Mouse (Mus musculus) stomach, embryonic 16.5 days (tissue): ENCODE data around the gene D11Wsu47e. TPM values are rescaled to one million over a fixed set of nuclear protein-coding genes. Genes with fewer than 3 reads are reported as not detected.
A peak's percentile ranks its signal among the peaks of the same experiment; 100 is the strongest.

Source experiments
- ATAC-seq: fragments of 200-750 bp; cut with Nextera tagmentation; 2 replicates; pipeline ENCODE4 v1.8.0; 2017; ENCODE audit warnings: moderate number of reproducible peaks, moderate TSS enrichment; ENCODE audit not compliant: insufficient read depth, low FRiP score
- H3K27ac ChIP-seq: fragments of 300-500 bp; sonication (generic); 2 replicates; pipeline ENCODE4 v1.5.1; 2014; ENCODE audit warnings: low read length
- H3K27me3 ChIP-seq: fragments of 300-500 bp; sonication (generic); 2 replicates; pipeline ENCODE4 v1.6.1; 2014; ENCODE audit warnings: low read length, control low read depth, mixed read lengths; ENCODE audit not compliant: control insufficient read depth, insufficient read depth
- H3K36me3 ChIP-seq: fragments of 300-500 bp; sonication (generic); 2 replicates; pipeline ENCODE4 v1.6.1; 2014; ENCODE audit warnings: low read length; ENCODE audit not compliant: control insufficient read depth, insufficient read depth
- H3K4me1 ChIP-seq: fragments of 300-500 bp; sonication (generic); 2 replicates; pipeline ENCODE4 v1.6.1; 2014; ENCODE audit warnings: low read length, control low read depth, mixed read lengths; ENCODE audit not compliant: control insufficient read depth, insufficient read depth
- H3K4me2 ChIP-seq: fragments of 300-500 bp; sonication (generic); 2 replicates; pipeline ENCODE4 v1.6.1; 2014; ENCODE audit warnings: low read depth, low read length, mixed read lengths
- H3K4me3 ChIP-seq: fragments of 300-500 bp; sonication (generic); replicated peaks from 2 replicates; pipeline ENCODE4 v1.5.1; 2014; ENCODE audit warnings: mild to moderate bottlenecking, low read length
- H3K9ac ChIP-seq: fragments of 300-500 bp; sonication (generic); 2 replicates; pipeline ENCODE4 v1.6.1; 2014; ENCODE audit warnings: low read length
- H3K9me3 ChIP-seq: fragments of 300-500 bp; sonication (generic); replicated peaks from 2 replicates; pipeline ENCODE4 v1.6.1; 2016; ENCODE audit warnings: low read length, control low read depth; ENCODE audit not compliant: control insufficient read depth
- WGBS: fragments of 180-500 bp; shearing (Covaris S2); extraction: QIAGEN DNeasy Blood & Tissue Kit; methylation state at CpG from one replicate; pipeline ENCODE4 v1.1.7; 2014; 5-methylcytosine and 5-hydroxymethylcytosine counted together
- polyA plus RNA-seq: library from polyadenylated mRNA; unstranded; fragments of >200 nt; fragmentation: Nextera tagmentation; extraction: Ambion mirVana; gene quantifications from 2 replicates; pipeline ENCODE4 v1.2.1, GENCODE M21; 2015

Gene D11Wsu47e
- polyA plus RNA-seq, 1 experiment from 2014 or later: 17.1 TPM

DNA sequence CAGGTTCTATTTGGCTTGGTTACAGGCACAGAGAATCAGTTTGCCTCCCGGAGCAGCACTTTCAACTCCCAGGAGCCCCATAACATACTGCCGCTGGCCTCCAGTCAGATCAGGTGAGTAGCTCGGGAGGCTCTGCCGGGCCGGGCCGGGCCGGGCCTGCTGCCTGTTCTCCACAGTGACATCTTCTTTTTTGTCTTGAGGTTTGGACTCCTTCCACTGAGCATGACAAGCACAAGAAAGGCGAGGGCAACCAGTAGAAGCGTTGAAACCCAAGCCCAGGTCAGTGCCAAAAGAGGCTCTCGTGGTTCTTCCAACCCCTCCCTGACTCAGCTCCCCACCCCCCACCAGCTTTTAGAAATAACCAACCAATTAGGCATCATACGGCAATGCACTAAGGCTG lies 23.3 kb upstream of the D11Wsu47e start:
- no peaks in the 10 kb centered on the region for H3K27me3 ChIP-seq
- no peak overlapping the region for H3K4me3 ChIP-seq
- H3K4me1 ChIP-seq: no peaks in the 10 kb centered on the region
- no peak for ATAC-seq
- H3K27ac ChIP-seq: no peak overlapping the region
- H3K36me3 ChIP-seq: peaks cover 28% of the 10 kb centered on the region
- no peak overlapping the region for H3K9ac ChIP-seq
- H3K4me2 ChIP-seq: no peak overlapping the region
- no peaks in the 10 kb centered on the region for H3K9me3 ChIP-seq
- WGBS: 96% methylated on average over 11 of the region's 11 CpGs

DNA sequence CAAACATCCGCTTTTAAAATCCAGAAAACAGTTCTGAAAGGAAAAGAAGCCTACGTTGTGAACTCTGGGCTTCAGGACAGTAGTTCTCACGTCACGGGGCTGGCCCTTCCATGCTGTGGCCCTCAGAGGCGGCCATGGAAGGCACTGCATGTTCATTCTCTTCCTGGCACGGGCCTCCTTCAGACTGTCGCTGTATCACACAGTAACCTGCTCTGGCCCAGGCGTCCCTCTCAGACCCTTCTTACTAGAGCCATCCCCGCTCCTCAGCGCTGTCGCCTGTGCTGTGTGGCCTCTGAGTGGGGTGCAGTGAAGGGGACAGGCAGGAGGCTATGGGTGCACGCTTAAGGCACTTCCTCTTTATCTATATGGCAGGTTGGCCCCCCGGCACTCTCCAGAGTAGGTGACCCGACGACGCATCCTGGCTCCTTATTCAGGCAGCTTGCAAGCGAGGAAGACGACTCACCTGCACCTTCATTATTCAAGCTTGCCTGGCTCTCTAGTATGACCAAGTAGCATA lies 22.3 kb upstream of the D11Wsu47e start:
- Histone ChIP-seq H3K4me2 (no peak overlapping the region), H3K4me1 (peaks cover 4% of the 10 kb centered on the region; the same call in 1 of the 2 replicates), H3K9me3 (no peaks in the 10 kb centered on the region), H3K27ac (no peak overlapping the region), H3K9ac (no peak overlapping the region), H3K36me3 (peaks cover 24% of the 10 kb centered on the region), H3K4me3 (no peak overlapping the region), H3K27me3 (no peaks in the 10 kb centered on the region)
- WGBS: 89% methylated on average over 18 of the region's 18 CpGs
- no peak for ATAC-seq

DNA sequence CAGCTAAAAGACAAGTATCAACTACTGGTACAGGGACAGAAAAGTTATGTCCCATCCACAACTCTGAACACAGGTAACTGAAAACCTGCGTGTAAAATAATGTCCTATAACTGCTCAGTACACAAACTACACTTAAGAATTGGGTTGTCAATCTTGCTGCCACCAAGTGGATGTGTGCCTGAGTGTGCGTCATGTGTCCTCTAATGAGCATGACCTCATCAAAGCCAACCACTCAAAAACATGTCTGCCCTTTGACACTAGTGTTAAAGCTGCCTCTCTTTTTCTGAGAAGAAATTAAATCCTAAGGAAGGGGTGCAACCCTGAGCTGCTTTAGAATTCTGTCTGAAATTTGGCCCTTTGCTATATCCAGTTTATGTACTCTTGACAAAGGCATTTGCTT lies 19.9 kb upstream of the D11Wsu47e start:
- WGBS: 76% methylated on average over 2 of the region's 2 CpGs
- H3K4me2 ChIP-seq: no peak overlapping the region
- peaks cover 21% of the 10 kb centered on the region for H3K4me1 ChIP-seq
- ATAC-seq: no peak
- H3K4me3 ChIP-seq: no peak overlapping the region
- peaks cover 13% of the 10 kb centered on the region for H3K36me3 ChIP-seq
- no peaks in the 10 kb centered on the region for H3K9me3 ChIP-seq
- no peak overlapping the region for H3K27ac ChIP-seq
- no peak overlapping the region for H3K9ac ChIP-seq
- H3K27me3 ChIP-seq: no peaks in the 10 kb centered on the region

DNA sequence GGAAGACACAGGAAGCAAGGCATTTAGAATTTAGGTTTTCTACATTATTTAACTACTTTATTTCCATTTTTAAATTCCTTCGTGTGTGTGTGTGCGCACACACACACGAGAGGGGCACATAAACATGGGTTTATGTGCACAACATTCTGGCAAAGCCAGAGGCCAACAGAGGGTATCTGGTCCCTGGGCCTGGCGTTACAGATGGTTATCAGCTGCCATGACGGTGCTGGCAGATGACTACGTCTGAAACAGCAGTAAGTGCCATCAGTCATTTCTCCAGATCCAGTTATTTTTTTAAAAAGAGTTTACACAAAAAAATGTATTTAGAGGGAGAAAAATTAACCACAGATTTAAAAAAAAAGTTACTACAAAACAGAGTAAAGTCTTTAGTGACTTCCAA lies 18.0 kb upstream of the D11Wsu47e start:
- Histone ChIP-seq H3K9ac (no peak overlapping the region), H3K4me1 (peaks cover 21% of the 10 kb centered on the region), H3K4me2 (0 out of 2 replicates have a peak overlapping the region, but pooled peaks have one; percentile 11), H3K4me3 (no peak overlapping the region), H3K27me3 (no peaks in the 10 kb centered on the region), H3K27ac (peak overlapping the region; percentile 73; the same call in 1 of the 2 replicates), H3K9me3 (no peaks in the 10 kb centered on the region), H3K36me3 (peaks cover 15% of the 10 kb centered on the region)
- no peak for ATAC-seq
- 56% methylated on average over 6 of the region's 6 CpGs for WGBS

DNA sequence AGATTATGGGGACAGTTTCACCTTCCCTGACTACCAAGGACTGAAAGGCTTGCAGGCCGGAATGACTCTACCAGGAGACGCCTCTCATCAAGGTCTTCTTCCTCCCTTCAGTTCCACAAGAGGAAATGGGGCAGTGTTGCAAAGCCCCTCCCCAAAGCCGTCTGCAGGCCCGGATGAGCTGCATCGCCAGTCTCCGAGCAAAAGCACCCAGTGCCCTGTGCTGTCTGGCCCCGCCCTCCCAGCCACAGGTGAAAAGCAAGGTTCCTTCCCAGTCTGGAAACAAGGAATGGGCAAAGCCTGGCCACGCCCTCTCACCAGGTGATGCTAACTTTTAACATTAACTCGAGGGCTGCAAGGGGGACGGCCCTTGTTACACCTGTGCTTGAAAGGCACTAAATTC lies 17.6 kb upstream of the D11Wsu47e start:
- peaks cover 15% of the 10 kb centered on the region; the same call in 1 of the 2 replicates for H3K36me3 ChIP-seq
- H3K27ac ChIP-seq: peak overlapping the region; percentile 73
- ATAC-seq: peak; percentile 59; the same call in 1 of the 2 replicates
- H3K27me3 ChIP-seq: no peaks in the 10 kb centered on the region
- peaks cover 21% of the 10 kb centered on the region for H3K4me1 ChIP-seq
- no peaks in the 10 kb centered on the region for H3K9me3 ChIP-seq
- H3K4me3 ChIP-seq: no peak overlapping the region
- 0 out of 2 replicates have a peak overlapping the region, but pooled peaks have one; percentile 11 for H3K4me2 ChIP-seq
- WGBS: 42% methylated on average over 10 of the region's 10 CpGs
- H3K9ac ChIP-seq: no peak overlapping the region

DNA sequence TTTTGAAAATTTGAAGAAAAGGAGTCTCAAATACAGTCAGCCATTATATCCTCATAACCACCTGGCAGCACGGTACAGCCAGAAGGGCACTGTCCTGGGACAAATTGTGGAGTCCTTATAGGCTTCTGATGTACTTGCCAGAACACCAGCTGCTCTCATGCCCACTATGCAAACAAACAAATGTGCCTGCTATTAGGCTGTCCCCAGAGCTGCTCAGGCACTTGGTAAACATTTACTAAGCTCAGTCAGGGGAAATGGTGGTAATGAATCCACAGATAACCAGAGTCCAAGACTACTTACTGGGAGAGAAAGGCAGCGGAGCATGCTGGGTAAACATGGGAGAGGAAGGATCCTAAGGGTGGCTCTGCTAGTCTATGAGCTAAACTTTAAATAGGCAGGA lies 17.1 kb upstream of the D11Wsu47e start:
- Histone ChIP-seq H3K9me3 (no peaks in the 10 kb centered on the region), H3K27ac (peak overlapping the region; percentile 73), H3K36me3 (0 out of 2 replicates have a peak, but pooled peaks cover 10% of the 10 kb centered on the region), H3K4me2 (no peak overlapping the region), H3K9ac (no peak overlapping the region), H3K27me3 (no peaks in the 10 kb centered on the region), H3K4me1 (peaks cover 21% of the 10 kb centered on the region), H3K4me3 (no peak overlapping the region)
- 42% methylated on average over 2 of the region's 2 CpGs for WGBS
- peak; percentile 78 for ATAC-seq

DNA sequence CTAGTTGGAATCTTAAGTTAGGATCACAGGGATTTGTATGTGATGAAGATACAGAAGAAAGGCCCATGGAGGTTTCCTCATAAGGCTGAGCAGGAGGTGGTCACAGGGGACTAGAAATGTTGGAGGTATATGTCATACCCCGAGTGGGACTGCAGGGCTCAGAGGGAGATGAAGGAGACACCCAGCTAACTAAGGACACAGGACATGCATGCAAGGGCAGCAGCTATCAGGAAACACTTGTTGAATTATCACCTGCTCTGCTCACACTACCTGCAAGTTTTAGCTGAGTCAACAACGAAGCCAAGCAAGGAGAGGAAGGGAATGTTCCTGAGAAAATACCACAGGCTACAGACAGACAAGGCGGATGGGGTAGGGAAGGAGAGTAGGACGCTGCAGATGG lies 16.5 kb upstream of the D11Wsu47e start:
- H3K4me3 ChIP-seq: no peak overlapping the region
- no peak for ATAC-seq
- peaks cover 21% of the 10 kb centered on the region for H3K4me1 ChIP-seq
- H3K9ac ChIP-seq: no peak overlapping the region
- no peaks in the 10 kb centered on the region for H3K9me3 ChIP-seq
- no peaks in the 10 kb centered on the region for H3K27me3 ChIP-seq
- peak overlapping the region; percentile 73 for H3K27ac ChIP-seq
- H3K36me3 ChIP-seq: 0 out of 2 replicates have a peak, but pooled peaks cover 10% of the 10 kb centered on the region
- H3K4me2 ChIP-seq: no peak overlapping the region
- WGBS: 62% methylated on average over 4 of the region's 4 CpGs

DNA sequence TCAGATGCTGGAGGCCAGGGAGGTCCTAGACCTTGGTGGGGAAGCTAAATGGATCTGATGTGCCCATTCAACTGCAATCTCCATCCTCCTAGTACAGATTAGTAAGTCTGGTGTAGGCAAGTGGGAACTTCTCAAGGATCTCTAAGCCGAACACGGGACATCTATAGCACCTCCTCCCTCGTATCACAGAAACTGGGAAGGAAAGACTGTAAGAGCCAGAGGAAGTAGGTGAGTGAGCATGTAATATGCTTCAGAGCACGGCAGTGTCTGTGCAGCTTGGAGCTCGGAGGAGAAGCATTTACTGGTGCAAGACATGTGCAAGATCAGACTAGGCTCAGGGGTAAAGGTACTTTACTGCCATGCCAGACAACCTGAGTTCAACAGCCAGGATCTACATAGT lies 15.4 kb upstream of the D11Wsu47e start:
- 89% methylated on average over 5 of the region's 5 CpGs for WGBS
- 0 out of 2 replicates have a peak, but pooled peaks cover 6% of the 10 kb centered on the region for H3K36me3 ChIP-seq
- no peak overlapping the region for H3K4me2 ChIP-seq
- no peaks in the 10 kb centered on the region for H3K27me3 ChIP-seq
- H3K27ac ChIP-seq: 0 out of 2 replicates have a peak overlapping the region, but pooled peaks have one; percentile 73
- no peak overlapping the region for H3K4me3 ChIP-seq
- ATAC-seq: no peak
- H3K4me1 ChIP-seq: peaks cover 21% of the 10 kb centered on the region
- H3K9ac ChIP-seq: no peak overlapping the region
- no peaks in the 10 kb centered on the region for H3K9me3 ChIP-seq

DNA sequence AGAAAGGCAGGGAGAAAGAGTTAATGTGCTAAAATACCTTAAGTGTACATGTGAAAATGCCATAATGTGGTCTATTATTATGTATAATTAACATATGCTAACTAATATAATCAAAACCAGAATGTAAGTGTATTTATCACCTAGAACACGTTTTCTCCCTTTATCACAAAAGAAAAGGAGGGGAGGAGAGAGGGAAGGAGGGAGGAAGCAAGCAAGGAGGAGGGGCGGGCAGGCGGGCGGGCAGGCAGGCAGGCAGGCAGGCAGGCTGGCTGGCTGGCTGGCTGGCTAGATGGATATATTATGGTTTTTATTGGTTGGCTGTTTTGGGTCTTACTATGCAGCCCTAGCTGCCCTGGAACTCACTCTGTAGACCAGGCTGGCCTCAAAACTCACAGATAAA lies 14.5 kb upstream of the D11Wsu47e start:
- H3K4me1 ChIP-seq: peaks cover 21% of the 10 kb centered on the region
- 74% methylated on average over 4 of the region's 4 CpGs for WGBS

More for the DNA sequence above, 14.5 kb upstream of the D11Wsu47e start:
- Histone ChIP-seq H3K4me2 (no peak overlapping the region), H3K36me3 (0 out of 2 replicates have a peak, but pooled peaks cover 4% of the 10 kb centered on the region), H3K27me3 (no peaks in the 10 kb centered on the region), H3K27ac (no peak overlapping the region), H3K9ac (no peak overlapping the region), H3K4me3 (no peak overlapping the region), H3K9me3 (no peaks in the 10 kb centered on the region)
- ATAC-seq: no peak
